8 mouse cellular contexts compared by ENCODE assay signal in genomic region chr2:130178381-130178705, GRCm38 (mm10). TPM values are rescaled to one million over a fixed set of nuclear protein-coding genes. Genes with fewer than 3 reads are reported as not detected.
DNase-seq lines count a peak whose midpoint lies in the region; ATAC-seq and TF ChIP-seq lines count a peak whose summit lies in the region.

No protein-coding gene starts in this region.

- peak overlapping the region; percentile 99 for H3K9ac ChIP-seq in neural tube, embryonic 13.5 days

- no peaks in the 10 kb centered on the region; the same call in 1 of the 2 replicates for H3K36me3 ChIP-seq in testis, adult 2 months (ENCODE audit: control insufficient read depth, insufficient read depth, low read length)
- H3K36me3 ChIP-seq in limb, embryonic 10.5 days, result peaks cover 41% of the 10 kb centered on the region
- H3K36me3 ChIP-seq in neural tube, embryonic 13.5 days, result peaks cover 36% of the 10 kb centered on the region

- TF ChIP-seq POLR2A in testis, adult 2 months (IDR thresholded peaks at IDR 0.05; ENCODE audit: control insufficient read depth, low read depth, low read length), result no peak

- peak overlapping the region; percentile 84 for H3K4me3 ChIP-seq in gastrocnemius, adult 2 months
- peak overlapping the region; percentile 90 for H3K4me3 ChIP-seq in testis, adult 2 months (ENCODE audit: control insufficient read depth, low read depth, low read length)
- H3K4me3 ChIP-seq in limb, embryonic 10.5 days, result peak overlapping the region; percentile 95
- peak overlapping the region; percentile 94 for H3K4me3 ChIP-seq in neural tube, embryonic 13.5 days

- no peak for TF ChIP-seq CTCF in gastrocnemius, adult 2 months (IDR thresholded peaks at IDR 0.05)
- no peak for TF ChIP-seq CTCF in testis, adult 2 months (IDR thresholded peaks at IDR 0.05; ENCODE audit: control insufficient read depth, insufficient read depth, insufficient replicate concordance, low read depth, low read length)

- H3K4me2 ChIP-seq in neural tube, embryonic 13.5 days, result peak overlapping the region; percentile 94

- H3K4me1 ChIP-seq in testis, adult 2 months (ENCODE audit: control insufficient read depth, insufficient read depth, low read length), result 0 out of 2 replicates have a peak, but pooled peaks cover 3% of the 10 kb centered on the region
- H3K4me1 ChIP-seq in limb, embryonic 10.5 days, result peaks cover 22% of the 10 kb centered on the region
- H3K4me1 ChIP-seq in neural tube, embryonic 13.5 days (replicated peaks), result peaks cover 31% of the 10 kb centered on the region

- ATAC-seq in neural tube, embryonic 13.5 days (ENCODE audit: low read depth), result no peak

- no peaks in the 10 kb centered on the region for H3K9me3 ChIP-seq in limb, embryonic 10.5 days (replicated peaks)
- H3K9me3 ChIP-seq in neural tube, embryonic 13.5 days, result no peaks in the 10 kb centered on the region

- no peak for DNase-seq in gastrocnemius, adult 2 months
- no peak for DNase-seq in gastrocnemius, postnatal 10 days
- no peak for DNase-seq in testis, postnatal 14 days (ENCODE audit: low spot score)
- no peak for DNase-seq in limb, embryonic 10.5 days (ENCODE audit: low spot score)
- no peak for DNase-seq in natural killer cell, adult 2 months (ENCODE audit: low spot score in 2 of 2)
- no peak for DNase-seq in kidney, adult 11 months

- intact Hi-C loops in gastrocnemius, adult 2 months (cut with DNase I), result loop anchor here (2.0 to 10.0 kb wide), 4 partner anchors 106 to 1074 kb away; partner anchors contain the start of genes Idh3b, Polr1b and Stk35

- WGBS in limb, embryonic 10.5 days, result under 1% methylated on average over 11 of the region's 11 CpGs
- WGBS in neural tube, embryonic 13.5 days, result under 1% methylated on average over 11 of the region's 11 CpGs

- no peaks in the 10 kb centered on the region for H3K27me3 ChIP-seq in testis, adult 2 months (ENCODE audit: control insufficient read depth, insufficient read depth, low read length)
- H3K27me3 ChIP-seq in limb, embryonic 10.5 days (ENCODE audit: low read depth, poor library complexity, severe bottlenecking), result no peaks in the 10 kb centered on the region
- no peaks in the 10 kb centered on the region; the same call in 1 of the 2 replicates for H3K27me3 ChIP-seq in neural tube, embryonic 13.5 days

- peak overlapping the region; percentile 98 for H3K27ac ChIP-seq in gastrocnemius, adult 2 months
- peak overlapping the region; percentile 94 for H3K27ac ChIP-seq in testis, adult 2 months (ENCODE audit: control insufficient read depth, insufficient read depth, low read depth, low read length)
- H3K27ac ChIP-seq in limb, embryonic 10.5 days, result peak overlapping the region; percentile 99
- H3K27ac ChIP-seq in neural tube, embryonic 13.5 days (replicated peaks), result peak overlapping the region; percentile 97

RNA-seq across cellular contexts. Expression of gene Snrpb, which starts 0.9 kb away (rescaled TPM):
- total RNA-seq in gastrocnemius, adult 2 months (2021), result 100 to 1,000 TPM; 124 to 137 TPM
- total RNA-seq in gastrocnemius, postnatal 10 days (2021), result 100 to 1,000 TPM; 155 to 170 TPM
- polyA plus RNA-seq in testis, adult 2 months (2012; rRNA removed), result 102 and 117 TPM in 2 replicates
- 959 and 1,054 TPM in 2 replicates for polyA plus RNA-seq in limb, embryonic 10.5 days (2016; fragmentation: Nextera tagmentation; extraction: Ambion mirVana)
- 362 and 366 TPM in 2 replicates for polyA plus RNA-seq in neural tube, embryonic 13.5 days (2015; fragmentation: Nextera tagmentation; extraction: Ambion mirVana)

RNA-seq across cellular contexts. Expression of gene Tmc2, which starts 16.7 kb away (rescaled TPM):
- total RNA-seq in gastrocnemius, adult 2 months (2021), result not detected
- not detected for total RNA-seq in gastrocnemius, postnatal 10 days (2021)
- polyA plus RNA-seq in testis, adult 2 months (2012; rRNA removed), result 0.07 and 0.19 TPM in 2 replicates
- polyA plus RNA-seq in limb, embryonic 10.5 days (2016; fragmentation: Nextera tagmentation; extraction: Ambion mirVana), result not detected in 2 replicates
- polyA plus RNA-seq in neural tube, embryonic 13.5 days (2015; fragmentation: Nextera tagmentation; extraction: Ambion mirVana), result not detected in 2 replicates
